Mouse (Mus musculus) T-cell, adult 2 months (primary cell): ENCODE data around the gene Fiz1.
A peak's percentile ranks its signal among the peaks of the same experiment; 100 is the strongest.

Source experiments
- DNase-seq: peaks from one replicate; pipeline ENCODE4 v3.0.0; 2022; ENCODE audit warnings: low spot score

Gene Fiz1

GRCm38 (mm10) chr7:4996934-4997333 lies 17.6 kb downstream of the Fiz1 start:
- DNase-seq, result no peak

GRCm38 (mm10) chr7:4996003-4996895 lies 18.2 kb downstream of the Fiz1 start, which contains the start of gene Zfp579:
Gene Zfp579 (minus strand): TSS chr7:4996158.
- DNase-seq, result peak; percentile 76

GRCm38 (mm10) chr7:4995268-4996002 lies 19.1 kb downstream of the Fiz1 start:
- DNase-seq, result no peak

GRCm38 (mm10) chr7:4993999-4994788 lies 20.3 kb downstream of the Fiz1 start:
- DNase-seq, result no peak

GRCm38 (mm10) chr7:4993347-4993998 lies 21.0 kb downstream of the Fiz1 start:
- DNase-seq, result no peak

GRCm38 (mm10) chr7:4988250-4988649 lies 26.2 kb downstream of the Fiz1 start:
- no peak for DNase-seq

- no peak for DNase-seq
Measured at GRCm38 (mm10) chr7:4976832-4977231, 37.7 kb downstream of the Fiz1 start.

GRCm38 (mm10) chr7:4975455-4975854 lies 39.0 kb downstream of the Fiz1 start:
- DNase-seq, result no peak

- DNase-seq, result no peak
Measured at GRCm38 (mm10) chr7:4972321-4973047, 42.0 kb downstream of the Fiz1 start.

GRCm38 (mm10) chr7:4971710-4972109 lies 42.8 kb downstream of the Fiz1 start:
- DNase-seq, result no peak

- no peak for DNase-seq
Measured at GRCm38 (mm10) chr7:4971068-4971467, 43.4 kb downstream of the Fiz1 start, which contains the start of gene Sbk3. Gene Sbk3 (minus strand): TSS chr7:4971168.

GRCm38 (mm10) chr7:4964988-4965387 lies 49.5 kb downstream of the Fiz1 start:
- no peak for DNase-seq

GRCm38 (mm10) chr7:4964272-4964671 lies 50.2 kb downstream of the Fiz1 start, which contains the start of gene Sbk2:
Gene Sbk2 (minus strand): TSS chr7:4964406.
- DNase-seq, result peak; percentile 81

- DNase-seq, result no peak
Measured at GRCm38 (mm10) chr7:4963527-4963926, 51.0 kb downstream of the Fiz1 start.

GRCm38 (mm10) chr7:4957361-4957760 lies 57.1 kb downstream of the Fiz1 start:
- DNase-seq, result no peak
